Mouse (Mus musculus): Measurements from ENCODE around the gene Osbpl9.

Osbpl9 gene

DNA sequence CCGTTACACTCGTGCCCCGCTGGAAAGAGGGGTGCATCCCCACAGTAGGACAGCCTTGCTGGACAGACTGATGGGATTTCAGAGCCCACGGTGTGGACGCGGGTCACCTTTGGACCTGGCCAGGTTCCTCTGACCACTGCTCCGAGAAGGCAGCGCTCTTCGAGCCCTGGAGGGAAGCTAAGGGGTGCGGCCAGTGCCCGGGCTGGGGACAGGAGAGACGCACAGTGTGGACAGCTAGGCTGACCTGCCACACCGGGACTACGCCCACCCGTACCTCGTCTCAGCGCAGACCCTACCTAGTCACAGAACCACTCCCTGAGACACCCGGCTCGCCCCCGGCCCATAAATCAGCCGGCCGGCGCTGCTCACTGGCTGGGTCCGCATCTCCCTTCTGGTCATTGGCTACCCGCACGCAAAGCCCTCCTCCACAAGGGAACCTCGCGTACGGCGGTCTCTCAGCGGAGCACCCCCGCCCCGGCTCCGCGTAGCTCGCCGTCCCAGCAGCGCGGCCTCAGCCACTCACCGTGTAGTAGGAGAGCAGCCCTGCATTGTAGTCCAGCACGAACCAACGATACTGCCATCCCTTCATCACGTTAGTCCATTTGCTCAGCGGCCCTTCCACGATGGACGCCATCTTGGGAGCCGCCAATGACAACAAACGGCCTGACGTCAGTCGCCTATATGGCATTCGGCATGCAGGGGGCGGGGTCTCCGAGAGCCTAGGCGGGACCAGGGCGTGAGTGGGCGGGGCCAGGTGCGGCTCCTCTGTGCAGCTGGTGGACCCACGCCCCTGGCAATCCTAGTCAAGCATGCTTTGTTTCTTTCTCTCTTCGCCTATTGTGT, at the start of gene Osbpl9:
Osbpl9 (minus strand) TSS at position 691 of the 843 bp plus-strand sequence.
- DNase-seq (ENCODE audit: low read depth, low spot score) = peak; percentile 83

DNA sequence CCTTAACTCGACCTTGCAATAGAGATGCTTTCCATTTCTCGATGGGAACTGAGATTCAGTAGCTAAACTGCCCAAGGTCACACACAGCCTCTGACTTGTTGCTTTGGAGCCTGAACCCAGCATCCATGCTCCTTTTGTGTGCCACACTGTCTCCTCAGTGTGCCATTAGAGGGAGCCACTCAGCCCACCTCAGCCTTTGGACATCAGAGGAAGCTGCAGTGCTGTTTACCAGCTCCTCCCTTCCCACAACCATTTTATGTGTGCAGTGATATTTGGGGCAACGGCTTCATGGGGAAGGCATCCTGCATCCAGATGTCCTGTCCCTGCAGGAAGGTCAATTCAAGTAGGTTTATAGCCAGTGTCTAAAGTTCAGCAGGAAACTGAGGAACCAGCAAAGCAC, 49.5 kb upstream of the Osbpl9 start:
- DNase-seq (ENCODE audit: low read depth, low spot score) = peak; percentile 9

DNA sequence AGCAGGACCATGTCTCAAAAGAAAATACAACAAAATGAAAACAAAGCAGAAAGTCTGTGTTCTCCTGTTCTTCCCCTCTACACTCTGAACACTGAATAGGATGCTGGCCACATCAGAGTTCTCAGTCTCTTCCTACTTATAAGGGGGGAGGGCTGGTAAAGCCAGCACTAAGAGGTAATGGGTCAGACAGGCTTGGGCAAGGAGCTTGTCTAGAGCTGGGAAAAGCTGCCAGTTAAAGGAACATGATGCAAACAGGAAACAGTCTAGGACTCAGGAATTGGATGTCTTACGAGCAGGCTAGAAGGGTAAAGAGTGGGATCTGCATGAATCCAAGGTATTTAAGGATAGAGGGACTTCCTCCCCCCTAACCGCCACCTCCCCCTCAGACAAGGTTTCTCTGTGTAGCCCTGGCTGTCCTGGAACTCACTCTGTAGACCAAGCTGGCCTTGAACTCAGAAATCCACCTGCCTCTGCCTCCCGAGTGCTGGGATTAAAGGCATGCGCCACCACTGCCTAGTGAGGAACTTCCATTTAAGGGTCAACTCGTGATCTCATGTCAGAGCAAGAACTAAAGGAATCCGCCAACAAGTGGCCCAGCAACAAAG, 43.0 kb upstream of the Osbpl9 start:
- no peak for DNase-seq (ENCODE audit: low read depth, low spot score)

DNA sequence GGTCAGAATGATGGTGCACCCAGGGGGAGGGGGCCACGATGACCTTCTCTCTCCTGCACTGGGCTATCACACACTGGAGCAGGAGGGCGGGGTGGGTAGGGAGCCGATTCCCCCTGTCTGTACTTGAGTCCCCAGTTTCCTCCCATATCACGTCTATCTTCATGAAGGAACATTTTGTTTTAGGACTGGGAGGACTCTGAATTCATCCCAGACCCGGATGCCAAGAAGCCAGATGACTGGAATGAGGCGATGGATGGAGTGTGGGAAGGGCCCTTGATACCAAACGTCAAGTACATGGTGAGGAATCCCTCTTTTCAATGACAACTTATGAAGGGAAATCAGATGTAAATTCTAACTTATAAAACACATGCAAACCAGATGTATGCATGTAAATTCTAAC, 42.4 kb upstream of the Osbpl9 start:
- no peak for DNase-seq (ENCODE audit: low read depth, low spot score)

DNA sequence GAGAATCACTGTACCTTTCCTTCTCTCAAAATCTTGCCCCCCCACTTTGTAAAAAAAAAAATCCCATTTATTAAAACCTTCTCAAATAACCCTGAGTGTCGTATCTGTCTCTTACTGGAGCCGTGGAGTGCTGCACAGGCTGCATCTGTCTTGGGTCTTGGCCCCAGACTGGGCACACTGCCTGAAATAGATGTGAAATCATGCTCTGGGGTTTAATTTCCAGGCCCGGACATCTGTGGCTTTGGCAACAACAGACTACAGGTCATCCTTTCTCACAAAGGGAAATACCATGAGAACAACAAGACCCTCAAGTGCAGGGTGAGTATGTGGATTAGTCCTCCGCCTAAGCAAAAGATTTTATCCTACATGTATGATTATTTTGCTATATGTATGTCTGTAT, 39.9 kb upstream of the Osbpl9 start:
- DNase-seq (ENCODE audit: low read depth, low spot score) = peak; percentile 13

DNA sequence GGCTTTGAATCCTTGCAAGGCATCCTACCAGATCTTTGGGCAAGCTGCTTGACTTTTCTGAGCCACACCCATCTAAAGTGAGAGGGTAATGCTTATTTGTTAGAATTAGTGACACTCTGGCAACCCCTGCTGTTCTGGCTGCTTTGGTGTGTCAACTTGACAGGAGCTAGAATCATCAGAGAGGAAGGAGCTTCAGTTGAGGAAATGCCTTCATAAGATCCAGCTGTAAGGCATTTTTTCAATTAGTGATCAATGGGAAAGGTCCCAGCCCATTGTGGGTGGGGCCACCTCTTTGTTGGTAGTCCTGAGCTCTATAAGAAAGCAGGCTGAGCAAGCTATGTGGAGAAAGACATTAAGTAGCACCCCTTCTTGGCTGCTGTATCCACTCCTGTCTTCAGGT, 39.1 kb upstream of the Osbpl9 start:
- DNase-seq (ENCODE audit: low read depth, low spot score) = no peak

DNA sequence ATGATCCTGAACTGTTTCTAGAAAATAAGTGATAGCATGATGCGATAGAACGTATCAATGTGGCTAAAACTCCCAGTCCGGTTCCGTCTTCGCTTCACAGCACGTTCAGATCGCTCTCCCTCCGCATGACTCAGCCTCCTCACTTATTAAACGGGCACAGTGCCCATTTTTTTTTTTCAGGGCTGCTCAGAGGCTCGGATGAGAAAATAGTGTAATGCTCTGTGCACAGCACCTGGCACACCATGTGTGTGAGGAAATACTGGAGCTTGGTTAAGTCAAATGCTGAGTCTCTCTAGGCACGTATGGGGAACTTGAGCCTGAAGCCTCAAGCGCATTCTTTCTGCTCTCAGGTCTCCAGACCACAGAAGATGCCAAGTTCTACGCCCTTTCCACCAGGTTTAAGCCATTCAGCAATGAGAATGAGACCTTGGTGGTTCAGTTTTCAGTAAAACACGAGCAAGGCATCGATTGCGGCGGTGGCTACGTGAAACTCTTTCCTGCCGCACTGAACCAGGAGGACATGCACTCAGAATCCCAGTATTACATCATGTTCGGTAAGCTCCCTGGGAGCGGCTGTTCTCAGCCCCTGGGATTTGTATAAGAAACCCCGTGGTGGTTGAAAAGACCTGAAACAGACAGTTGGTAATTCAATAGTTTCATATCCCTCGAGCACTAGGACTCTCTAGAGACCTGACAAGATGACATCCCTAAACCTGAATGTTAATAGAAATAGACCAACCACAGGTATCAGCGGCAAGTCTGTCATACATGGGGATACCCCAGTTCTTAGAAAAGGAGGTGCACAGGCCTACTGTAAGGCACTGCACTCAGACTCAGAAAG, 36.6 kb upstream of the Osbpl9 start:
- DNase-seq (ENCODE audit: low read depth, low spot score) = no peak

DNA sequence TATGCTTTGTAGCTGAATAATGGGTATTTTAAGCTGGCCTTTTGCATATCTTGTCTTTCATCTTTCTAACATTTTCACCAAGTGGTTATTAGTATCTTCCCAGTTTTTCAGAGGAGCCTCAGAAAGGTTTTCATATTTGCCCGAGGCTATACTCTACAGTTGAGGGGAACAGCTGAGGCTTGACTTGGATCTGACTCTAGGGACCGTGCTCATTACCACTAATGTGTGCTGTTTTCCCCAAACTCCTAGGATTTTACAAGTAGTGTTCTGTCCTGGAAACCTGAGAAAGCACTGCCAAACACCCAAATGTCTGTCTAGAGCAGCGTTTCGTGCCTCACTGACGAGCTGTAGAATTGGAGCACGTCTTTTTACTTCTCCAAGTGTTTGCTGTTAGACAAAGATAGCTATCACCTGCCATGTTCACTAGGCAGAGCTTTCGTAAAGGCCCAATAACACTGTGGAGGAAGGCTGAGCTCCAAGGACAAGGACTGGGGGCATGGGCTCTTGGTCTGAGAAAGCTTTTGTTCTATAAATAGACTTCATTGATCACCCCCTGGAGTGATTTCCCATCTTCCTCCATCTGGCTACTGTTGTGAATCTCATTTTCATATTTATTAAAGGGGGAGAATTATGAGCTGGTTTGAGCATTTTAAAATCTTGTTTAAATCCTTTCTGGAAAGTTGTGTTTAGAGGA, 34.3 kb upstream of the Osbpl9 start:
- DNase-seq (ENCODE audit: low read depth, low spot score) = no peak

DNA sequence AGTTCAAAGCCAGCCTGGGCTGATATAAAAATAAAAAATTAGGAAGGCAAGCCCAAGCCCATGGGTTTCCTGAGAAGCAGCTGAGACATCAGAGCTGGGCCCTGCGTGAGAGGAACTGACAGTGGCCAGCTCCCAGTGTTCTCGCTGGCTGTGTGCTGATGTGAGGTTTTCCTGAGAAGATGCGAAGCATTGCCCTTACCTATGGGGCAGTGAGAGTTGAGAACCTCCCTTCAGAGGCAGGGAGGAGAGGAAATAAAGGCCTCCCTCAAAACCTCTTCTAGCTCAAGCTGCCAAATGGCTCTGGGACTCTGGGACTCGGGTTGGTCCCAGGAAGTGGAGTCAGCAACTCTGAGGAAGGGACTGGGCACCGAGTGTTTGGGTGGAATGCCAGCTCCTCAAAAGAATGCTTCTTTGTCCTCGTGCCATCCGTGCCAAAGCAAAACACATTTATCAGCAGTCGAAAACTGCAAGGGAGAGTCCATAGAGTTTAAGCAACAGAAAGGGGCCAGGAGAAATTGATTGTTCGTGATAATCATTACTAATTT, 32.8 kb upstream of the Osbpl9 start:
- DNase-seq (ENCODE audit: low read depth, low spot score) = no peak

DNA sequence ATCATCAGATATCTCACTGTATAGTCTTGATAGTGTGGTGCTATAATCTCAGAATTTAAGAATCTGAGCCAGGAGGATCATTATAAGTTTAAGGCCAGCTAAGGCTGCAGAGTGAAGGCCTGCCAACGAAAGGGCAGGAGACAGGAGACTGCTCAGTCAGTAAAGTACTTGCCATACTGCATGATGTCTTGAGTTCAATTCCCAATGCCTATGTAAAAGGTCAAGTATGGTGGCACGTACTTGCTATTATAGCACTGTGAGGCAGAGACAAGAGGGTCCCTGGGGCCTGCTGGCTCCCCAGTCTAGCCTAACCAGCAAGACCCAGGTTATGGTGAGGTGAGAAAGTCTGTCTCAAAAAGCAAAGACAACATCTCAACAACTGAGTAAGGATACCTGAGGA, 32.1 kb upstream of the Osbpl9 start, which contains the start of gene Calr4:
Calr4 (plus strand) TSS at position 301 of the 400 bp plus-strand sequence.
- no peak for DNase-seq (ENCODE audit: low read depth, low spot score)

DNA sequence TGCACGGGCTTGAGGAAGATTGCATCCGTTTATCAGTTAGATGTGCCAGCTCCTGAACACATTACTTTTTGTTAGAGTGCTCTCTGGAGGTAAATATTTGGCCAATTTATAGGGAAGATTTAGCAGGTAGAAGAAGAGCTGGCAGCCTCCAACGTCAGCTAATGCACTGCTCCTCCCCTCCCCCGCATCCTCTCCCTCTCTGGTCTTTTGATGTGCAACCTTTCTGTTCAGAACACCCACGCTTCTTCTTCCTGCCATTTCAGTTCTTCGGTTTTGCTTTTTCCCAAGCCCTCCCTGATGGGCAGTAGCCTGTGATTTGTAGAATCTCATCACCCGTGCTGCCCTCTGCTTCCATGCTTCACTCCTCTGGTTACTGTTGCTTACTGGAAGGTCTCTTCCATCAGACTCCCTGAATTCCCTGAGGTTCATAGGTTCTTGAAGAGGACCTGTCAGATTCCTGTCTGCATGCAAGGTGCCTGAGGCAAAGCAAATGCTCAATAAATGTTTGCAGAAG, 27.8 kb upstream of the Osbpl9 start:
- no peak for DNase-seq (ENCODE audit: low read depth, low spot score)

DNA sequence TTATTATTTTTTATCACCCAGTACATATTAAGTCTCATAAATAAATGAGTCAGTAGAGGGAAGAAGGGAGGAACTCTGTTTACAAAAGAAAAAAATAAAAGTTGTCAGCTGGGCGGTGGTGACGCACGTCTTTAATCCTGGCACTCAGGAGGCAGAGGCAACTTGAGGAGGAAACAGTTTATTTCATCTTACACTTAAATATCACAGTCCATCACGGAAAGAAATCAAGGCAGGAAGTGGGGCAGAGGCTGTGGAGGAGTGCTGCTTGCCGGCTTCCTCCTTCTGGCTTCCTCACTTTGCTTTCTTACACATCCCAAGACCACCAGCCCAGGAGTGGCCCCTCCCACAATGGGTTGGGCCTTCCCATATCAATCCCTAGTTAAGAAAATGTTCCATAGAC, 24.0 kb upstream of the Osbpl9 start:
- no peak for DNase-seq (ENCODE audit: low read depth, low spot score)

DNA sequence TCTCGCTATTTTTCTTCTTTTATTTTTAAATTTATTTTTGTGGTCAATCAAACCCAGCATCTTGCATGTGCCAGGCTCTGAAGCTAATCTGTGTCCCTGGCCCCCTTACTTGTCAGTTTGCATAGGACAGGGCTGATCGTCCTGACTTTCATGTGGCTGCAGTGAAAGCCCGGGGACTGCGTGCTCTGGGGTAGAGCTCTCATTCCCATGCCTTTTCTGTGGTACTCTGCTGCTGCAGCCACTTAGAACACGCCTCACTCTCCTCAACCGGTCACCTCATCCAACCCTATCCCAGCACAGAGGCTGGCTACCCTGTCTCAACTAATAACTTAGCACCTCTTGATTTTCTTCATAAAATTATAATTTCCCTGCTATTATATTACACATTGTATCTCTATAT, 23.5 kb upstream of the Osbpl9 start:
- DNase-seq (ENCODE audit: low read depth, low spot score) = no peak

DNA sequence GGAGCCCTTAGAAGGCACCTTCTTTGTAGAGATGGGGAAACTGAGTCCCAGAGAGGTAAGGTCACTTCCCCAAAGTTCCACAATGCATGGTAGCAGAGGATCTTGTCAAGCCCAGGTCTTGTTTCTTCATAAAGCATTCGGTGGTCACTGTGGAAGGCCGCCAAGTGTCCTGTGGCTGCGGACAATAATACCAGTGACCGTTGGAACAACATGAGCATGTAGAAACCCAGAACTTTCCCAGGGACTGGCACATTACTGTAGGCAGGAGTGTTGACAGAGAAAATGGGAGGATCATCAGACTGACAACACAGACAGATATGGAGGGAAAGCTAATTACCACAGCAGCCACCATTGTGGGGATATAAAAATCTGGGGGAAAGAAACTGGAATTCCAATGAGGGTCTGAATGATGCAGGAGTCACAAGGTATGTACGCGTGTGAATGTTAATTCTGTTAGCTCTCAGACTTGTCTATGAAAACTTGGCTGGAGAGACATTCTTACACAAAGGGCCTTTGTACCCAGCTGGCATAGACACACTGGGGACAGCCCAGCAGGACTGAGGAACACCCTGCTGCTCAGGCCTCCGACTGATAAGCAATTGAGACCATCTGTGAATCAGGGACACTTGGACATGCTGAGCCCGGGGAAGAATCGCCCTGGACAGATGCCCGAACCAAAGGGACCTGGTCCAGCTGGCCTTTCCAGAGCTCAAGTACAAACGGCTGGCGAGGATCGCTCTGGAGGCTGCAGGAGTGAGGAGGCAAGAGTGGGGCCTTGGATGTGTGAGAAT, 22.9 kb upstream of the Osbpl9 start:
- peak; percentile 30 for DNase-seq (ENCODE audit: low read depth, low spot score)

DNA sequence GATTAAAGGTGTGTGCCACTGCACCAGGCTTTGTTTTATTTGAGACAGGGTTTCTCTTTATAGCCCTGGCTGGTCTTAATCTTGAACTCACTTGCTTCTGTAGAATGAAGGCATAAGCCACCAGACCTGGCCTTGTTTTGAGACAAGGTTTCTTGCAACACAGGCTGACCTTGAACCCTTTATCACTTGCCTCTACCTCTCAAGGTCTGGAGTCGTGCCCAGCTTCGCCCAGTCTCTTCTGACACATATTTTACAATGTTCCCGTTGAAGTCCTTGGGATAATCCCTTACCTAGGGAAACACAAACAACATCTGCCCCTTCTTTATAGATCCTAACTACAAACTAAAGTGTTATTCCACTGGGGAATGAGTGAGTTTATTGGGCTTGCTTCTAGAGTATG, 19.9 kb upstream of the Osbpl9 start:
- DNase-seq (ENCODE audit: low read depth, low spot score) = no peak

DNA sequence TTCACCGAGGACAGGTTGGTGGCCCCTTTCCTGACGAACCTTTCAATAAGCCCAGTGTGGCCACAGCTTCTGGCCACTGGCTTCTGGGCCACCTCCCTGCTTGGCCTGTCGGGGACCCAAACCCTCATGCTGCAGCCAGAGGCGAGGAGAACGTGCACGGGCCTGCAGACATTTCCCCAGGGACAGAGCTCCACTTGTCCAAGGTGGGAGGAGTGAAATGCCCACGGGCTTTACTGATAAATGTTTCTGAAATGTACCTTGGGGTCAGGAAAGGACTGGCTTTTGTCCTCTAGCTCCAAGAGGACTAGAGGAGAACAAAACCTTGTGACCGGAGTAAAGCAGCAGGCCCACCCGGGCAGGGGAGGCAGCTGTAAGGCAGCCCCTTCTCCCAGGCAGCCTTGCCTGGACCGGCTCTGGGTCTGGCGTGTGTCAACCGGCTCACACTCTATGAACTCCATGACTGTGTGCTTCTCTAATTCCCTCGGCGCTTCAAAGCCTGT, 18.4 kb upstream of the Osbpl9 start:
- DNase-seq (ENCODE audit: low read depth, low spot score) = no peak

DNA sequence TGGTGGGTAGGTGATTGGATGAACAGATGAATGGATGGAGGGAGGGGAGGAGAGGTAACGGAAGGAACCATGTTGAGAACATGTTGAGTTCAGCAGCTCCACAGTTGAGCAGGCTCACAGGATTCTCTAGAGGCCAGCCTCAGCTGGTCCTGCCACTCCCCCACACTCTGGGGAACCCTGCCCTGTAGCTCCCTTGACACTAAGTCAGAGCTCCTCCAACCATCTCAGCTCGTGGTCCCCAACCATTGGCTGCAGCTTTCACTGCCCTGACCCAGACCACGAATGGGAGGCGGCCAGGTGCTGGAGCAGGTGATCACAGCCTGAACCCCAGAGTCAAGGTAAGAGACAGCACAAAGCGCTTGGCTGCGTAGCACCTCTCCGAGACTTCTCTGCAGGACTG, 15.9 kb upstream of the Osbpl9 start:
- no peak for DNase-seq (ENCODE audit: low read depth, low spot score)

DNA sequence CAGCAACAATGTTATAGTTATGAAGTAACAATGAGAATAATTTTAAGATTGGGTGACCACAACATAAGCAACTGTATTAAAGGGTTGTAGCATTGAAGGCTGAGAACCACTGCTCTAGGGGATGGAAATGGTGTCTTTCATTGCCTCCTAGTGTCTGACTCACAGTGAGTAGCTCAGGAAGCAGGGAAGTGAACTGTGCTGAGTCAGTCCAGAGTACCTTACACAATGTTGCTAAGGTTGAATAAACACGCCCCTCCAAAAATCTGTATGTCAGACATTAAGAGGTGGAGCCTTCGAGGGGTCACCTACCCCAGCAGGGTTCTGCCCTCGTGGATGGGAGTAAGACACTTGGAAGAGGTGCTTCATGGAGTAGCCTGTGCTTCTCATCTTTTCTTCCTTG, 11.9 kb upstream of the Osbpl9 start:
- no peak for DNase-seq (ENCODE audit: low read depth, low spot score)

DNA sequence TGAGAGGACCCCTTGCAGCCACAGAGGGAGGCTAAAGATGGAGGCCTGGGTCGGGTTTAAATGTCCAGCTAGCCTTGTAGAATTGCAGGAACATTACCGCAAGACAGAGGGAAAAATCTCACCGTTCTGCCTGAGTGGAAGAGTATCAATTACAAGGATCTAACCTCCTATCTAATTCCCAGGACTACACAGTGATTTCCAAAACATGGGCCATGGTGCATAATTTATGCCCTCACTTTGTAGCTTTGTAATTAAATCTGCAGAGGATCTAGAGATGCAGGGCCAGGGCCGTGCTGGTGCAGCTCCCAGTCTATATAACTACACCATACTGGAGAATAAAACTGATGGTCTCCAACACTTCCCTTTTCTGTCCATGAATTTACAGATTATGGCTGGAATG, 8.8 kb upstream of the Osbpl9 start:
- DNase-seq (ENCODE audit: low read depth, low spot score) = no peak

DNA sequence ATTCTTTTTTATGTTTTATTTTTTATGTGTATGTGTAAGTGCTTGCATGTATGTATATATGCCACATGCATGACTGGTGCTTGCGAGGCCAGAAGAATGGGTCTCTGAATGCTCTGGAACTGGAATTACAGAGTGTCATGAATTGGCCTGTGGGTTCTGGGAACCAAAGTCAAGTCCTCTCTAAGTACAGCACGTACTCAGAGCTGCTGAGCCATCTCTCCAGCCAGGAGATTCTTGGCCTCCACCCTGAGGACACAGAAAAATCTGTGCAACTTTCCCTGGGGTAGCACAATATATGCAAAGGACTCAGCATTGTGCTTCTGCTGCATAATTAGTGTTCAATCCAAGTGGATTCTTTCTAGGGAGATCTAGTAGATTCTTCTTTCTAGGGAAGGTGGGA, 8.2 kb upstream of the Osbpl9 start:
- no peak for DNase-seq (ENCODE audit: low read depth, low spot score)

All from retina, adult 2 months (tissue).